Mouse (Mus musculus) kidney, adult 10 weeks (tissue): ENCODE results near the gene Prdm16. TPM values are rescaled to one million over a fixed set of nuclear protein-coding genes. Genes with fewer than 3 reads are reported as not detected.

Source experiments
- polyA plus RNA-seq: library from polyadenylated mRNA; stranded (reverse); fragments of 350-450 nt; fragmentation: Illumina TruSeq; extraction: RNeasy Lipid Tissue Mini Kit (QIAGEN cat#74804); gene quantifications from one replicate; pipeline ENCODE4 v1.2.3, GENCODE M21; 2014; ENCODE audit warnings: low read depth, low replicate concordance

Prdm16 gene
- 2.7 TPM for polyA plus RNA-seq

GRCm38 (mm10) chr4:154636721-154637311, at the start of gene Prdm16:
Prdm16 (minus strand) TSS chr4:154636873.

GRCm38 (mm10) chr4:154667767-154668166, 31.1 kb upstream of the Prdm16 start, which contains the start of gene Actrt2:
Actrt2 (minus strand) TSS chr4:154667867.

GRCm38 (mm10) chr4:154335761-154336160, 300.9 kb downstream of the Prdm16 start, which contains the start of gene B230104I21Rik:
B230104I21Rik (plus strand) TSS chr4:154336127.

GRCm38 (mm10) chr4:154301466-154301881, 335.2 kb downstream of the Prdm16 start, which contains the start of gene Arhgef16:
Arhgef16 (minus strand) TSS chr4:154301676.

Other genes with a start within 250 kb of the Prdm16 start
- not detected for gene Actrt2, start 31.0 kb upstream of the Prdm16 start, polyA plus RNA-seq
- not detected for gene Ttc34, start 200.6 kb upstream of the Prdm16 start, polyA plus RNA-seq
- not detected for gene Mmel1, start 232.7 kb upstream of the Prdm16 start, polyA plus RNA-seq